Mouse (Mus musculus) frontal cortex, postnatal 25 days (tissue): ENCODE measurements around the gene Olfr849.

ENCODE experiments used
- DNase-seq, 2 experiments: peaks; one replicate each; pipeline ENCODE4 v3.0.0; 2022; ENCODE audit warnings: low spot score in 2 of 2

Olfr849 gene

DNA sequence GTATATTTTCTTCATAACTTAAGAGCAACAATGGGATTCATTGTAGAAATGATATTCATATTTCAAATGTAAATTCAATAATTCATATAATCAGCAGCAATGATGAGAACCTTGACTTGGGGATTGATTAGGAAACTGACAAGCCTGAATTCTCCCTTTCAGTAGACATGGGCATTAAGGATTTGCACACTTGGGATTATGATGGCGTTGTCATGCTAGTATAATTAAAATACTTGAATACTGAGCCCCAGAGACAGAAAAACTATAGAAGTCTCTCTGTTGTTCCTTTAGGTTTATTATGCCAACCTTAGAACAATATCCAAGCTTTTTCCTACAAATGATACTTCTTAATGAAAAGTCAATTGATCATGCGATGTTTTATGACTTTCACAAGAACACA is at the start of gene Olfr849:
Gene Olfr849 (plus strand): TSS at position 301 of the 400 bp plus-strand sequence.
- no peak for DNase-seq

GRCm38 (mm10) chr9:19478148-19478547 is 38.1 kb downstream of the Olfr849 start, which contains the start of gene Olfr850:
Gene Olfr850, minus strand, starts transcription at chr9:19478248.
- DNase-seq, result no peak

DNA sequence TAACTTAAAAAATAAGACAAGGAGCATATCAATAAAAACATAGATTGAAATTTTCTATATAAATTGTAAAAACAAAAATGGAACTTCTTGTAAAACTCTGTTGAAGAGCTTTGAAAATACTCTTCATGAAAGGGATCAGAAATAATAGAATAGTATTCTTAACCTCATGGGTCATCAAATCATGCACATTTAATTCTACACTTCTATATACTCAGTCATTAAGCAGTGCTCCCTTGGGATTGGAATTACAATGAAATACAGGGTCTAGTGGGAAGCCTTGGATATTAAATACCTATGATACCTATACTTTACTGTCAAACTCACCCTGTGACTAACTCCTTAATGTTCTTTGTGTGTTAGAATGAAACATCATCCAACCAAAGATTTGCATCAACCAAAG is 52.9 kb downstream of the Olfr849 start, which contains the start of gene Olfr851:
Gene Olfr851 (plus strand): TSS at position 301 of the 400 bp plus-strand sequence.
- no peak for DNase-seq
